Mouse (Mus musculus) lung, adult 2 months (tissue): ENCODE measurements around the gene Cyp2a4. TPM values are rescaled to one million over a fixed set of nuclear protein-coding genes. Genes with fewer than 3 reads are reported as not detected.
"Not testable (repeated sequence)": the region's sequence is repeated elsewhere in the genome, so short reads cannot be mapped to it uniquely, and the experiment has no call there.

ENCODE experiments used
- DNase-seq: peaks from one replicate; pipeline ENCODE4 v3.0.0; 2022
- H3K4me1 ChIP-seq: fragments of 200-500 bp; 2 replicates; pipeline ENCODE4 v1.6.1; 2011; ENCODE audit warnings: low read length; ENCODE audit not compliant: control insufficient read depth, insufficient read depth
- H3K4me3 ChIP-seq: fragments of 200-500 bp; replicated peaks from 2 replicates; pipeline ENCODE3; 2011; ENCODE audit warnings: low read depth, mild to moderate bottlenecking, control low read depth, low read length; ENCODE audit errors: extremely low read depth
- WGBS: fragments of 180-500 bp; shearing (Covaris S2); methylation state at CpG from one replicate; pipeline ENCODE4 v1.1.7; 2018; 5-methylcytosine and 5-hydroxymethylcytosine counted together
- polyA plus RNA-seq: library from polyadenylated mRNA; depleted of rRNA; stranded (reverse); fragments of >200 nt; gene quantifications from 2 replicates; pipeline ENCODE4 v1.2.3, GENCODE M21; 2012; rRNA removed

Gene Cyp2a4
- 0.12 TPM in 1 of 2 replicates, not detected in the other for polyA plus RNA-seq

DNA sequence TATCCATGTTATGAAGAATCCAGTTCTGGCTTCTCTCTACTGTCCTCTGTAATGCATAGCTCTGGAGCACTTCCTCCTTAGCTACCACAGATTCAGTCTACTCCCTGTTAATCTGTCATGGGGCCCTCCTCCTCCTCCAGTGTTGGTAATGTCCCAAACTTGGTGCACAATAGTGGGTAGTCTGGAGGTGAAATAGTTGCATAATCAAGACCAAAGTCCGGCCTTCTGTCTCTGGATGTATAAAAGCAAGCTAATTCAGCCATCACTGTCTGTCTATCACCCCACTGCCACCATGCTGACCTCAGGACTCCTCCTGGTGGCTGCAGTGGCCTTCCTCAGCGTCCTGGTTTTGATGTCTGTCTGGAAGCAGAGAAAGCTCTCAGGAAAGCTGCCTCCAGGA is at the start of gene Cyp2a4:
Gene Cyp2a4 (plus strand): TSS at position 244 of the 400 bp plus-strand sequence.
- not testable (repeated sequence) for DNase-seq, H3K4me3 ChIP-seq, H3K4me1 ChIP-seq
- WGBS = 40% methylated on average over 2 of the region's 2 CpGs

DNA sequence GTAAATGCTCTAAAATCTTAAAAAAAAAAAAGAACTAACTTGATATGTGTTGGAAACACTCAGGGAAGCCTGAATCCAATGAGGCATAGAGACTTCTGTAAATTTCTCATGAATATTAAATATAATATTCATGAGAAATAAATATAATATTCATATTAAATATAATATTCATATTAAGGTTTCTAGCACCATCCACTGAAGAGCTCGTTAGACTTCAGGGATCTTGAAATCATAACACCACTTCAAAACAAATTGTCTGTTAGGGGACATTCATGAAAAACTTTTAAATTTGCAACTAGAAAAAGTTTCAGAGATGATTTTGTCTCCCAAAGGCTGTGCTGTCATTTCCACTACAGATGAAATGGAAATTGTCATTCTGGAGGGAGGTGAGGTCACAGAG is 46.9 kb upstream of the Cyp2a4 start, which contains the start of gene Vmn1r184:
Gene Vmn1r184 (plus strand): TSS at position 301 of the 400 bp plus-strand sequence.
- not testable (repeated sequence) for DNase-seq, H3K4me3 ChIP-seq, H3K4me1 ChIP-seq
- 60% methylated on average over 1 of the region's 1 CpGs for WGBS

GRCm38 (mm10) chr7:26303429-26304166 is 3.4 kb upstream of the Cyp2a4 start:
- not testable (repeated sequence) for H3K4me3 ChIP-seq, DNase-seq, H3K4me1 ChIP-seq
- WGBS = 75% methylated on average over 8 of the region's 8 CpGs

DNA sequence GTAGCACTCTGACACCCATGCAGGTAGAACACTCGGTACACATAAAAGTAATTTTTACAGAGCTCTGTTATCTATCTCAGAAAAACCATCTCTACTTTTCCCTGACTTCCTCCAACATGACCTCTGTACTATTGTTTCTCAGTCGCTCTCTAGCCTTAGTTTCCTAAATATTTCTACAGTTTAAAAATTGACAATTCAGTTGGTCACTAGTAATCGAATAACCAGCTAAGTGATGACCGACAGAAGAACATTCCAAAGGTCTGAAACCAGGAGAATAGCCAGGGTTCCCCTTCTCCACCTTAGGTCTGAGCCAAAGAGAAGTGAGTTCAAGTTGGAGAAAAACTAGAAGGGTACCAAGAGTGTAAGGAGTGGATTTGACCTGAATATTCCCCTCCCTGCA is 4.8 kb downstream of the Cyp2a4 start:
- H3K4me3 ChIP-seq, DNase-seq, H3K4me1 ChIP-seq: not testable (repeated sequence)
- 76% methylated on average over 4 of the region's 4 CpGs for WGBS

DNA sequence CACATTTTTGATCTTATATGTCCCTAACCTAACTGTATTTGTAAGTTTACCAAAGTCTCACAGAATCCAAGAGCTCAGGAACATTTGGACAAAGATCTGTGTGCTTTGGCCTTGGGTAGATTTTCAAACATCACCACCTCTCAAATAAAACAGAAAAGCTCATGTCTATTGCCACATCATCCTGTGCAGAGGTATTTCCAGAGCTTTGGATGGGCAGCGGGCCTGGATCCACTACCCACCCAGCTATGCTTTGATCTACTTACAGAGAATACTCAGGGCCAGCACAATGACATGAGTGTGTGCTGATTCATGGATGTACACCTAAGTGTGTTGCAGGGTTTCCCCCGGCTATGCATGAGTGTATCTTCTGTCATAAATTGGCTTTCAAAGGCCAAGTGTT is 8.2 kb downstream of the Cyp2a4 start:
- not testable (repeated sequence) for DNase-seq, H3K4me1 ChIP-seq
- WGBS = 78% methylated on average over 2 of the region's 2 CpGs

DNA sequence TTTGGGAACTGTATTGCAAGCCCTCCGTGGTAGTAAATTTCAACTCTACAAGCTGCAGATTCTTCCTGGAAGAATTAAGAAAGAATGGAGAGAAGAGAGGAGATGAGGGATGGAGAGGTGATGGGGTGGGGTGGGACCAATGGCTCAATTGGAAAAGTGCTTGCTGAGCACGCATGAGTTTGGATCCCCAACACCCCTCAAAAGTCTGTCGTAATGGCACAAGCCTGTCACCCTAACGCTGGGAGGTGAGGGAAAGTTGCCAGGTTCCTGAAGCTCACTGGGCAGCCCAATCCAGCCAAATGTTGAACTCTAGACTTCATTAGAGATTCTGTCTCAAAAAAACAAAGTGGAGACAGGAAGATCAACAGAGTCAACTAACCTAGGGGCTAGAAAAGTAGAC is 8.8 kb downstream of the Cyp2a4 start:
- not testable (repeated sequence) for DNase-seq, H3K4me3 ChIP-seq, H3K4me1 ChIP-seq
- WGBS = 82% methylated on average over 4 of the region's 4 CpGs

More for the DNA sequence above, 8.2 kb downstream of the Cyp2a4 start:
- H3K4me3 ChIP-seq = not testable (repeated sequence)

- not testable (repeated sequence) for H3K4me3 ChIP-seq, H3K4me1 ChIP-seq
- WGBS = 62% methylated on average over 3 of the region's 3 CpGs
- DNase-seq = peak; percentile 4
Measured at GRCm38 (mm10) chr7:26320361-26320760, 13.4 kb downstream of the Cyp2a4 start.

GRCm38 (mm10) chr7:26350177-26350576 is 43.2 kb downstream of the Cyp2a4 start:
- DNase-seq, H3K4me3 ChIP-seq, H3K4me1 ChIP-seq: not testable (repeated sequence)

DNA sequence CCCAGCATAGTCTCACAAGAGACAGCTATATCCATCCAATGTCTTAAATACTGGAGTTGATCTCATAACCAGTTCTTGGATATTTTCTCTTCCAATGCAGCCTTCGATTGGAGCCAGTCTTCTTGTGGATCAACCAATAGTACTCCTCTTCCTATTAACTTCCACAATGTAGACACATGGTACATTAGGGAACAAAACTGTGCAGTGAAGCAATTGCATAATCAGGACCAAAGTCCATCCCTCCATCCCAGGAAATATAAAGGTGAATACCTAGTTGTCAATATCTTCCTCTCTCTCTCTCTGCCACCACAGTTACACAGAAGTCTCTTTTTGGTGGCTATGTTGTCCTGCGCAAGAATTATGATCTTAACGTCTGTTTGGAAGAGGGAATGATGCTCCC is 45.3 kb downstream of the Cyp2a4 start:
- WGBS = 60% methylated on average over 3 of the region's 3 CpGs
- not testable (repeated sequence) for H3K4me1 ChIP-seq, H3K4me3 ChIP-seq, DNase-seq

- 76% methylated on average over 5 of the region's 6 CpGs for WGBS
Measured at GRCm38 (mm10) chr7:26356719-26357118, 49.8 kb downstream of the Cyp2a4 start.

More at GRCm38 (mm10) chr7:26356719-26357118, 49.8 kb downstream of the Cyp2a4 start:
- not testable (repeated sequence) for H3K4me1 ChIP-seq, DNase-seq, H3K4me3 ChIP-seq

Other genes with a start within 250 kb of the Cyp2a4 start
- 0.77 TPM in 1 of 2 replicates, not detected in the other for gene Cyp2b13, start 245.7 kb upstream of the Cyp2a4 start, polyA plus RNA-seq
- gene Cyp2b9, start 133.8 kb upstream of the Cyp2a4 start, polyA plus RNA-seq = not detected in 2 replicates
- gene Vmn1r184, start 46.8 kb upstream of the Cyp2a4 start, polyA plus RNA-seq = not detected in 2 replicates
- not detected in 2 replicates for gene Nlrp9c, start 96.5 kb downstream of the Cyp2a4 start, polyA plus RNA-seq
- gene Nlrp4a, start 127.9 kb downstream of the Cyp2a4 start, polyA plus RNA-seq = not detected in 2 replicates
- gene Nlrp9a, start 227.9 kb downstream of the Cyp2a4 start, polyA plus RNA-seq = not detected in 2 replicates